Mouse (Mus musculus) limb, embryonic 15.5 days (tissue): ENCODE results near the gene Cldn15. TPM values are rescaled to one million over a fixed set of nuclear protein-coding genes. Genes with fewer than 3 reads are reported as not detected.

Experiments
- ATAC-seq: fragments of 200-750 bp; cut with Nextera tagmentation; 2 replicates; pipeline ENCODE4 v1.8.0; 2017; ENCODE audit warnings: low read depth, moderate TSS enrichment; ENCODE audit not compliant: insufficient number of reproducible peaks, low FRiP score, low TSS enrichment
- H3K27ac ChIP-seq: fragments of 300-500 bp; sonication (generic); 2 replicates; pipeline ENCODE4 v1.5.1; 2015; ENCODE audit warnings: moderate library complexity, mild to moderate bottlenecking, inconsistent platforms
- H3K27me3 ChIP-seq: fragments of 300-500 bp; sonication (generic); 2 replicates; pipeline ENCODE4 v1.6.1; 2015; ENCODE audit warnings: inconsistent platforms
- H3K36me3 ChIP-seq: fragments of 300-500 bp; sonication (generic); 2 replicates; pipeline ENCODE4 v1.6.1; 2015; ENCODE audit warnings: inconsistent platforms
- H3K4me1 ChIP-seq: fragments of 300-500 bp; sonication (generic); 2 replicates; pipeline ENCODE4 v1.6.1; 2015; ENCODE audit warnings: inconsistent platforms
- H3K4me2 ChIP-seq: fragments of 300-500 bp; sonication (generic); 2 replicates; pipeline ENCODE4 v1.6.1; 2015; ENCODE audit warnings: mild to moderate bottlenecking, inconsistent platforms
- H3K4me3 ChIP-seq: fragments of 300-500 bp; sonication (generic); 2 replicates; pipeline ENCODE4 v1.5.1; 2015; ENCODE audit warnings: mild to moderate bottlenecking, inconsistent platforms
- H3K9ac ChIP-seq: fragments of 300-500 bp; sonication (generic); 2 replicates; pipeline ENCODE4 v1.6.1; 2015; ENCODE audit warnings: inconsistent platforms
- H3K9me3 ChIP-seq: fragments of 300-500 bp; sonication (generic); 2 replicates; pipeline ENCODE4 v1.6.1; 2016; ENCODE audit warnings: inconsistent platforms
- WGBS: fragments of 180-500 bp; shearing (Covaris S2); methylation state at CpG from one replicate; pipeline ENCODE4 v1.1.7; 2015; 5-methylcytosine and 5-hydroxymethylcytosine counted together
- polyA plus RNA-seq: library from polyadenylated mRNA; unstranded; fragments of >200 nt; fragmentation: Nextera tagmentation; extraction: Ambion mirVana; gene quantifications from 2 replicates; pipeline ENCODE4 v1.2.1, GENCODE M21; 2015

The Cldn15 gene
- polyA plus RNA-seq: 0.15 and 1.0 TPM in 2 replicates

- no peak for ATAC-seq
- no peak within 1 kb of the TSS; the same call in 1 of the 2 replicates for H3K9ac ChIP-seq
Measured at GRCm38 (mm10) chr5:136966331-136966730, at the start of gene Cldn15. Gene Cldn15, plus strand, starts transcription at chr5:136966616.

GRCm38 (mm10) chr5:136917613-136918242, 48.7 kb upstream of the Cldn15 start:
- WGBS: 92% methylated on average over 8 of the region's 8 CpGs
- no peak overlapping the region for H3K9ac ChIP-seq
- no peak for ATAC-seq
- no peaks in the 10 kb centered on the region for H3K27me3 ChIP-seq
- no peaks in the 10 kb centered on the region for H3K9me3 ChIP-seq
- H3K27ac ChIP-seq: no peak overlapping the region
- H3K36me3 ChIP-seq: peaks cover 14% of the 10 kb centered on the region
- H3K4me1 ChIP-seq: peaks cover 7% of the 10 kb centered on the region
- H3K4me2 ChIP-seq: no peak overlapping the region
- H3K4me3 ChIP-seq: no peak overlapping the region

More at GRCm38 (mm10) chr5:136966331-136966730, at the start of gene Cldn15:
- Histone ChIP-seq H3K9me3 (no peaks in the 10 kb centered on the region), H3K4me1 (peaks cover 22% of the 10 kb centered on the region), H3K27ac (peak within 1 kb of the TSS; percentile 7), H3K4me3 (no peak within 1 kb of the TSS), H3K27me3 (no peaks in the 10 kb centered on the region), H3K4me2 (no peak within 1 kb of the TSS), H3K36me3 (peaks cover 38% of the 10 kb centered on the region)
- 58% methylated on average over 6 of the region's 6 CpGs for WGBS

- Histone ChIP-seq H3K4me1 (peaks cover 7% of the 10 kb centered on the region), H3K36me3 (peaks cover 2% of the 10 kb centered on the region), H3K27ac (peak overlapping the region; percentile 23), H3K4me3 (peak overlapping the region; percentile 58), H3K27me3 (no peaks in the 10 kb centered on the region), H3K9me3 (no peaks in the 10 kb centered on the region), H3K9ac (peak overlapping the region; percentile 33; the same call in 1 of the 2 replicates), H3K4me2 (peak overlapping the region; percentile 72)
- 3% methylated on average over 38 of the region's 38 CpGs for WGBS
- ATAC-seq: peak; percentile 80
Measured at GRCm38 (mm10) chr5:136918655-136919472, 47.6 kb upstream of the Cldn15 start.

GRCm38 (mm10) chr5:136919546-136920301, 46.7 kb upstream of the Cldn15 start:
- Histone ChIP-seq H3K36me3 (no peaks in the 10 kb centered on the region), H3K9me3 (no peaks in the 10 kb centered on the region), H3K4me2 (peak overlapping the region; percentile 72), H3K27me3 (no peaks in the 10 kb centered on the region), H3K4me1 (peaks cover 7% of the 10 kb centered on the region), H3K27ac (no peak overlapping the region), H3K9ac (peak overlapping the region; percentile 33), H3K4me3 (peak overlapping the region; percentile 58)
- ATAC-seq: no peak
- 21% methylated on average over 18 of the region's 18 CpGs for WGBS

- no peak overlapping the region for H3K4me3 ChIP-seq
- H3K9me3 ChIP-seq: no peaks in the 10 kb centered on the region
- ATAC-seq: no peak
- no peaks in the 10 kb centered on the region; the same call in 1 of the 2 replicates for H3K36me3 ChIP-seq
- no peak overlapping the region for H3K9ac ChIP-seq
- no peak overlapping the region for H3K27ac ChIP-seq
- peaks cover 7% of the 10 kb centered on the region for H3K4me1 ChIP-seq
- H3K27me3 ChIP-seq: no peaks in the 10 kb centered on the region
- 82% methylated on average over 9 of the region's 9 CpGs for WGBS
- H3K4me2 ChIP-seq: no peak overlapping the region
Measured at GRCm38 (mm10) chr5:136922830-136923229, 43.6 kb upstream of the Cldn15 start.

- Histone ChIP-seq H3K4me3 (no peak overlapping the region), H3K9me3 (no peaks in the 10 kb centered on the region), H3K27ac (no peak overlapping the region), H3K4me1 (peaks cover 7% of the 10 kb centered on the region), H3K9ac (no peak overlapping the region), H3K27me3 (no peaks in the 10 kb centered on the region), H3K4me2 (no peak overlapping the region), H3K36me3 (no peaks in the 10 kb centered on the region; the same call in 1 of the 2 replicates)
- 44% methylated on average over 7 of the region's 7 CpGs for WGBS
- ATAC-seq: no peak
Measured at GRCm38 (mm10) chr5:136923751-136924478, 42.5 kb upstream of the Cldn15 start.

GRCm38 (mm10) chr5:136929073-136929472, 37.3 kb upstream of the Cldn15 start:
- Histone ChIP-seq H3K4me1 (0 out of 2 replicates have a peak, but pooled peaks cover 5% of the 10 kb centered on the region), H3K9ac (no peak overlapping the region), H3K4me2 (no peak overlapping the region), H3K9me3 (no peaks in the 10 kb centered on the region), H3K4me3 (no peak overlapping the region), H3K27ac (no peak overlapping the region), H3K27me3 (no peaks in the 10 kb centered on the region), H3K36me3 (peaks cover 3% of the 10 kb centered on the region; the same call in 1 of the 2 replicates)
- 20% methylated on average over 4 of the region's 4 CpGs for WGBS
- no peak for ATAC-seq

GRCm38 (mm10) chr5:136931896-136932295, 34.5 kb upstream of the Cldn15 start:
- Histone ChIP-seq H3K4me2 (no peak overlapping the region), H3K36me3 (0 out of 2 replicates have a peak, but pooled peaks cover 3% of the 10 kb centered on the region), H3K27me3 (no peaks in the 10 kb centered on the region), H3K9ac (no peak overlapping the region), H3K27ac (no peak overlapping the region), H3K4me1 (0 out of 2 replicates have a peak, but pooled peaks cover 5% of the 10 kb centered on the region), H3K4me3 (no peak overlapping the region), H3K9me3 (no peaks in the 10 kb centered on the region)
- 82% methylated on average over 14 of the region's 14 CpGs for WGBS
- no peak for ATAC-seq

GRCm38 (mm10) chr5:136932956-136933355, 33.5 kb upstream of the Cldn15 start:
- Histone ChIP-seq H3K27ac (no peak overlapping the region), H3K4me1 (0 out of 2 replicates have a peak, but pooled peaks cover 5% of the 10 kb centered on the region), H3K36me3 (0 out of 2 replicates have a peak, but pooled peaks cover 3% of the 10 kb centered on the region), H3K4me2 (no peak overlapping the region), H3K9ac (no peak overlapping the region), H3K4me3 (no peak overlapping the region), H3K9me3 (no peaks in the 10 kb centered on the region), H3K27me3 (no peaks in the 10 kb centered on the region)
- WGBS: 76% methylated on average over 5 of the region's 5 CpGs
- ATAC-seq: no peak

- 0 out of 2 replicates have a peak, but pooled peaks cover 3% of the 10 kb centered on the region for H3K36me3 ChIP-seq
- H3K27ac ChIP-seq: no peak overlapping the region
- no peaks in the 10 kb centered on the region for H3K9me3 ChIP-seq
- WGBS: 82% methylated on average over 6 of the region's 6 CpGs
- no peak; the same call in 1 of the 2 replicates for ATAC-seq
- H3K4me1 ChIP-seq: 0 out of 2 replicates have a peak, but pooled peaks cover 5% of the 10 kb centered on the region
- no peak overlapping the region for H3K4me2 ChIP-seq
- H3K27me3 ChIP-seq: no peaks in the 10 kb centered on the region
- H3K4me3 ChIP-seq: no peak overlapping the region
- H3K9ac ChIP-seq: no peak overlapping the region
Measured at GRCm38 (mm10) chr5:136933930-136934329, 32.5 kb upstream of the Cldn15 start.
